Mouse (Mus musculus): ENCODE results near the gene Cdc45. TPM values are rescaled to one million over a fixed set of nuclear protein-coding genes. Genes with fewer than 3 reads are reported as not detected.
"Not testable (repeated sequence)": the region's sequence is repeated elsewhere in the genome, so short reads cannot be mapped to it uniquely, and the experiment has no call there.

Cdc45 gene
- total RNA-seq (2021): 1 to 10 TPM; 2.4 to 2.6 TPM
- long read RNA-seq, experiment 1, partial matches to known transcripts: 2 of 4 reads
- long read RNA-seq, experiment 1, other reads (novel, unspliced or antisense): 1 of 4 reads
- long read RNA-seq, experiment 2, partial matches to known transcripts: 4 of 4 reads
- long read RNA-seq, experiment 2, other reads (novel, unspliced or antisense): 0 of 4 reads

DNA sequence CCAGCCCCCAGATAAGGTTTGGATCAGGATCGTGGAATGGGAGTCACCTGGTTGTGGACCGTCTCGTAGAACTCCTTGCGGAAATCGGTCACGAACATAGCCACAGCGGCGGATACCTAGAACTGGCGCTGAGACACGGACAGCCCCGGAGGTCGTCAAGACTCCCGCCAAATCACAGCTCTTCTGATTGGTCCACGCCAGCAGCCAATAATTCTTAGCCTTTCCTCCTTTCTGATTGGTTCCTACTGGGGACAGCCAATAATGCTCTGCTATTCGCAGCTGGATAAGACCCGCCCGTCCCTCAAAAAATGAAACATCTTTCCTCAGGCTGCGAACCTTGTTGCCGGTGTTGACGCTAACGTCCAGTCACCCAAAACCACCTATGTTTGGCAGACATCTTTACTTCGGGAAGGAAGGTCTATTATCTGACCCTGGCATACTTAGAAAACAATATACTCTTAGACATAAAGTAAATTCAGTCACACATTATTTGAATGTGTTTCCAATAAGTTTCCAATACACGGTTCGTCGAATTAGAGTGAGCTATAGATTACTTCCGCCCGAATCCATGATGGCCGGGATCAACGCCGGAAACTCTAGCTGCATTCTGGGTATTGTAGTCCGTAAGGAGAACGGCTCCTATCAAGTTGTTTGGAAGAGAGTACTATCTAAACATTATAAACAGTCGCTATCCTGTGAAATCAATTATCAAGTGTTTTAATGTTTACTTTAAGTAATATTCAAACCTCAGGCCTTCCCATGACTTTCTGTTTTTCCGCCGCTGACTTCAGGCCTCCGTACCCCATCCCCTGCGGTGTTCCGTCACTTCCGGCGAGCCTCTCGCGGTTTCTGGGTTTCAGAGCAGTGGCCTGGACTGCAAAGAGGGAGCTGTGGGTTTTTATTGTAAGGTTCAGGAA lies at the start of gene Cdc45, which contains the start of gene Ufd1:
Cdc45 (minus strand) TSS at position 520 of the 917 bp plus-strand sequence.
Ufd1 (plus strand) TSS at position 312 of the 917 bp plus-strand sequence.
- intact Hi-C loops (cut with DNase I; ENCODE audit: low total_unique reads): no loop called here
- DNase-seq: peak; percentile 90

GRCm38 (mm10) chr16:18860186-18860585 lies 48.4 kb upstream of the Cdc45 start:
- intact Hi-C loops (cut with DNase I; ENCODE audit: low total_unique reads): no loop called here
- peak; percentile 62 for DNase-seq

DNA sequence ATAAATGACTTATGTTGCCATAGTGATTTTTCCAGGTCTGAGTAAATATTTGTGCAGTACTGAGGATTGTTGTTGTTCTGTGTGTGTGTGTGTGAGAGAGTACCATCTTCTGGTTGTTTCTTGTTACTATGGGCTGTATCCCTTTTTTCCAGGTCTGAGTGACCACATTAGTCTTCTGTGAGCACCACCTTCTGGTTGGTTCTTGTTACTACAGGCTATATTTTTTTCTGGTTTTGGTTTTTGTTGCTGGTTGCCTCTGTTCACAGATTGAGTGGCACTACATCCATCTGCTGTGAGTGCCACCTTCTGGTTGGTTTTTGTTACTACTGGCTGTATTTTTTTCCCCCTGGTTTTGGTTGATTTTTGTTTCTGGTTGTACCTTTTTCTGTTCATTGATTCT lies 46.8 kb upstream of the Cdc45 start:
- intact Hi-C loops (cut with DNase I; ENCODE audit: low total_unique reads): no loop called here
- no peak for DNase-seq

GRCm38 (mm10) chr16:18849521-18850190 lies 37.9 kb upstream of the Cdc45 start:
- DNase-seq; intact Hi-C loops (cut with DNase I; ENCODE audit: low total_unique reads): not testable (repeated sequence)

DNA sequence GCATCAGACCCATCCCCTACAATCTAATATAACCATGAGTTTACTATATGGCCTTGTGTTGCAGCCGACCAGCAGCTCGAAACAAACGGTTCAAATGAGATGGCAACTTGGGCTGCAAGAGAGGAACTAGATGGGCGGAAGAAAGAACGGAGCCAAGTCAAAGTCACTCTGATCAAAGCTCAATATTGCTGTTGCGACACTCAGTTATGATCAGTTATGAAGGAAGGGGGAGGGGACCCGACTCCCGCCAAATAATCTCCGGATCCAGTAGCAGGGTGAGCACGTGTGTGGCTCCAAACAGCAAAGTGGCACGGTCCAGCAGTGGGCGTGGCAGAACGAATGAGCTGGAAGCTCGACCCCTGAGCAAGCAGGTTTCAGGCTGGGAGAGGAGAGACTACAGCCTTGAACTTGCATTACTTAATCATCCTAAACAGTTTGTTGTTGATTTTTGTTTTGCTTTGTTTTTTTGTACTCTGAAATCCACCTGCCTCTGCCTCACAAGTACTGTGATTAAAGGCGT lies 34.6 kb upstream of the Cdc45 start:
- intact Hi-C loops (cut with DNase I; ENCODE audit: low total_unique reads): no loop called here
- no peak for DNase-seq

DNA sequence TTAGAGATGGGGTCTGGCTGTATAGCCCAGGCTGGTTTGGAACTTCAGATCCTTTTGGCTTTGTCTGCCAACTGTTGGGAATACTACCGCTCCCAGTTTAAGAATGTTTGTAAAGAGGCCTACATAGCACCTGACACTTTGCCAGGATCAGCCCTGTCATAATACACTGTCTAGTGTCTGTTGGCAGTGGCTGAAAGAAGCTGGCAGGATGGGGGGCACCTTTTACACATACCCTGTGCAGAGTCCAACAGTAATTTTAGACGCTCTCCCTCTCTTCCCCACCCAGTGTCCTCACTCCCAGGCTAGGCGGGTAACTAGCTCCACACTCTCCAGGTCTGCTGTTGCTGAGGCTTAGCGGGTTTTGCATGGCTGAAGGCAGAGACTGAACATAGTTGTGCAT lies 26.6 kb upstream of the Cdc45 start:
- intact Hi-C loops (cut with DNase I; ENCODE audit: low total_unique reads): no loop called here

DNA sequence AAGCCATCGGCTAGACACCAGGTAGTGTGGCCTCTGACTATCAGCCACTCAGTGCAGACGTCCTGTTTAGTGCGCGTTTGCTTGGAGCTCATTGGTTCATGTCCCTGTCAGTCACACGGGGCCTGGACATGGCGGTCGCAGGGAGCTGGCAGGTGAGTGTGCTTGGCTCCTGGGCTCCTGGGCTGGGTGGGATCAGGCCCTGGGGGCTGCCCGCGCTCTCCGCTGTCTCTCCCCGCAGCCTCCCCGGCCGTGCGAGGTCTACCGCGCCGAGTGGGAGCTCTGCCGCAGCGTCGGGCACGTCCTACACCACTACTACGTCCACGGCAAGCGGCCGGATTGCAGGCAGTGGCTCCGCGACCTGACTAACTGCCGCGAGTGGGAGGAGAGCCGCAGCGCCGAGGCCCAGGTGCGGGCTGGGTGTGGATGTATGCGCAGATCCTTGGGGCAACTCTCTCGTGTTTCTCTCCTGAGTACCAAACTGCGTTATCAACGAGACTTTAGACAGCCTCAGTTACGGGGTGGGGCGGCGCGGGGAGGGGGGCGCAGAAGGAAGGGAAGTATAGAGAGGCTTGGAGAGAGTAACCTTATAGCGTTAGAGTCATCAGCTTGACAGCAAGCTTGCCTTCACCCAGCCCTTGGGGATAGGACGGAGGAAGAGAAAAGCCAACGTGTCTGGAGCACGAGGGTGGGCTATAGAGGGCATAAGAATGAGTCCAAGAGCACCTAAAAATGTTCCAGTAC lies 24.9 kb upstream of the Cdc45 start, which contains the start of the genes 2510002D24Rik and Gm28539:
2510002D24Rik (plus strand) TSS at position 111 of the 741 bp plus-strand sequence.
Gm28539 (plus strand) TSS at position 117 of the 741 bp plus-strand sequence.
- intact Hi-C loops (cut with DNase I; ENCODE audit: low total_unique reads): no loop called here
- peak; percentile 90 for DNase-seq

More for the DNA sequence above, 26.6 kb upstream of the Cdc45 start:
- no peak for DNase-seq

DNA sequence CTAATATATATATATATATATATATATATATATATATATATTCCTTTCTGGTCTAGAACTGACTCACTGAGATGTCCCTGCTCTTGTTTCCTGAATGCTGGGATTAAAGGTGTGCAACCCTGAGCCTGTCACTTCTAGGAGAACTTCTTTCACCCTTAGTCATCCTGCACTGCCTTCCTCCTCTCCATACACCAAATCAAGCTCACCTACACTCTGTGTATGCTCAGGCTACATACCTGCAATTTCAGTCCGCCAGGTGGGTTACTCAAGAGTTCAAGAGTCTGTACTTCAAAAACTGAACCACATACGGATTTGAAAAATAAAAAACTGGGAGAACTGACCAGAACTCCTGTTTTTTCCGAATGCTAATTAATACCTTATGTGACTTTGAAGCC lies 24.3 kb upstream of the Cdc45 start:
- no peak for DNase-seq
- intact Hi-C loops (cut with DNase I; ENCODE audit: low total_unique reads): no loop called here

DNA sequence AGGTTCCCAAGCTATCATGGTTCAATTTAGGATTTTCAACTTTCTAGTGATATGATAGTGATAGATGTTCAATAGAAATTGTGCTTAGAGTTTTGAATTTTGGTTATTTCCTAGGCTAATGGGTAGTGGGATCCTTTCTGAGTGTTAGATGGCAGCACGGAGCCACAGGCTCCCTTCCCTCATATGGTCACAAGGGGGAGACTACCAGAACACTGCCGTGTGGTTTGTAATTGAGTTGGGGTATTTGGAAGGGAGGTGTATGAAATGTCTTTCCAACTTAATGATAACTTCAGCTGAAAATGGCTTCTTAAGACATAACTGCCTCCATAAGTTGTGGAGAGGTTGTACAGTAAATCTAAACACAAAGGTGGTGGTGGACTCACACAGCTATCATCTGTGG lies 21.7 kb upstream of the Cdc45 start:
- DNase-seq: no peak
- intact Hi-C loops (cut with DNase I; ENCODE audit: low total_unique reads): no loop called here

GRCm38 (mm10) chr16:18829102-18829501 lies 17.3 kb upstream of the Cdc45 start:
- intact Hi-C loops (cut with DNase I; ENCODE audit: low total_unique reads): no loop called here
- no peak for DNase-seq

DNA sequence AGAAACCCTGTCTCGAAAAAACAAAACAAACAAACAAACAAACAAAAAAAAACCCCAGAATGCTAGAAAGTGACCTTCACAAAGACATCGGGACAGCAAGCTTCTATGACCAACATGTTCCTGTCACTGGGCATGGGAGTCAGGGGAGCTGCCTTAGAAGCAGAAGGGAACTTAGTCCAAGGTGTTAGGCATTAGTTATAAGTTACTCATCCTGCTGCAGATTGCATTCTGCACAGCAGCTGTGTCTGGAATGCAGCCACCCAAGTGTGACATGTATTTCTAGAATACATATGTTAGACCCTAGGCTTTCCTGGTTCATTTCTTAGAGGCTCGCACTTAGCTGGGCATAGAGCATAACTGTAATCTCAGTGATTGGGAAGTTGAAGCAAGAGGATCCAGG lies 16.8 kb upstream of the Cdc45 start:
- DNase-seq: no peak
- intact Hi-C loops (cut with DNase I; ENCODE audit: low total_unique reads): no loop called here

DNA sequence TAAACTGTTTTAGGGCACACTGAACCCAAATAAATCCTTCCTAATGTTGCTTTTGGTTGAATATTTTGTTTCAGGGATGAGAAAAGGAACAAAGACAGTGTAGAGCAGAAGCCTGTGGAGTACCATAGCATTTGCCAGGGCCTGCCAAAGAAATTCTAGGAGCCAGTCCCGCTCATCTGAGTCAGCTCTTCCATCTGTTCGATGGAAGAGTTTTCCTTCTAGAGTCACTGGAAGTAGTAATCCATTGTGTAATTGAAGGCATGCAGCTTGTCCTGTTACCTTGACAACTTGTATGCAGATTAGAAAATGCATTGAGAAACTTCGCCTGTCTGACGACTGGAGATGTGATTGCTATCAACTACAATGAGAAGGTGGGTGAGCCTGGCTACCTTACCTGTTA lies 11.1 kb upstream of the Cdc45 start:
- intact Hi-C loops (cut with DNase I; ENCODE audit: low total_unique reads): no loop called here
- DNase-seq: no peak

- no peak for DNase-seq
- intact Hi-C loops (cut with DNase I; ENCODE audit: low total_unique reads): no loop called here
Measured at GRCm38 (mm10) chr16:18822356-18822755, 10.6 kb upstream of the Cdc45 start.

DNA sequence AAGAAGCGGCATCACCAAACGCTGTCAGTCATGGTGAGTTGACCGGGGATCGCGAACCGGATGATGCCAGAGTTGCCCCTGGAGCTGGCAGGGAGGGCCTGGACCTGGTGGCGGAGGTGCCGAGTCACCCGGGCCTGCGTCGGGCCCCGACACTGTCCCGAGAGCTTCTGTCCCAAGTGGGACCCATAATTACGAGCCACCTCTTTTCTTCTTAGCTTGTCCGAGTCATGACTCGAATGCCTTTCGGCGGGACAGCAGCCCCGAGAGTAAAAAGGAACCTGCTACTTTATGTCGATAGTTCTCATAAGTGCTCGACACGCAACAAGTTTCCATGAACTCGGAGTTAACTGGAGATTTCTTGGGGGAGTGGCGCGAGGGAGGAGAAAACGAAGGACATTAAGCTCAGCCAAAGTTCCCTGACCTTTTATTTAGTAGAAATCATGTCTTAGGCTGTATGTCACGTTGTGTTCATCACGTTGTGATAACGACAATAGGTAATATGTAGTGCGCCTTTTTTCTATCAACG lies 661 bp upstream of the Cdc45 start:
- intact Hi-C loops (cut with DNase I; ENCODE audit: low total_unique reads): no loop called here
- DNase-seq: no peak

GRCm38 (mm10) chr16:18811032-18811431 lies 755 bp downstream of the Cdc45 start:
- DNase-seq: no peak
- intact Hi-C loops (cut with DNase I; ENCODE audit: low total_unique reads): no loop called here

DNA sequence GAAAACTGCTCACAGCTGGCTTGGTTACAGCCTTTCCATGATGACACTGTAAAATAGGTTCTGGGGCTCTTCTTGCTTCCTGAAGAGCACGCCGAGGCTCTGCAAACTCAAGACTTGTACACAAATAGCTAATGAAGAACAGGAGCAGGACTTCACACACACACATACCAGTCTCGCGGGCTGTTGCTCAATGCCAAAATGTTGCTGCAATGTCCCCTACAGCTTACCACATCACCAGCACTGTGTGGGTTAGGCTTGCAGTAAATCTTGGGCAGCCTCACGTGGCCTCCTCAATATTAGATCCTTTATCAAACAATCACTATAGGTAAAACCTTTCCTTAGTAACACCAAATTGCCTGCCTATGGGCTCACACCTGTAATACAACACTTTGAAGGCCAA lies 2.8 kb downstream of the Cdc45 start:
- intact Hi-C loops (cut with DNase I; ENCODE audit: low total_unique reads): no loop called here
- DNase-seq: no peak

DNA sequence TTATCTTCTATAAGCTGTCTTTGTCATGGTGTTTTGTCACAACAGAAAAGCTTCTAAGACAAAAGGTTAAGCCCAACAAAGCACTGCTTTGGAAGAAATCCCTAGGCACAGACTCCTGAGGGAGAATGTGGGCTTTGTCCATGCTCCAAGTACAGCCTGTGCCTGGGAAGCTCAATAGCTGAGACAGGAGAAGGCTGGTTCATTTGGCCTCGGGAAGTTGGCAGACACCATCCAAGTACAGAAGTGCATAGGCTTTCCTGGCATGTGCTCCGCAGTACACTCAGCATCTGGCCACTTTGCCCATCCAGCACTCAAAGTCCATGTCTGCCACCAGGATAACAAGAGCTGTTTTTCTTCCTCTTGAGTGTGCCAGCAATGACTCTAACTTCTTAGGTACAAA lies 6.0 kb downstream of the Cdc45 start:
- intact Hi-C loops (cut with DNase I; ENCODE audit: low total_unique reads): no loop called here
- no peak for DNase-seq

GRCm38 (mm10) chr16:18798841-18799240 lies 12.9 kb downstream of the Cdc45 start:
- intact Hi-C loops (cut with DNase I; ENCODE audit: low total_unique reads): loop anchor here (2.0 to 5.0 kb wide), 2 partner anchors 102 to 172 kb away; partner anchors contain the start of genes Gm49601 and Sept5
- peak; percentile 40 for DNase-seq

DNA sequence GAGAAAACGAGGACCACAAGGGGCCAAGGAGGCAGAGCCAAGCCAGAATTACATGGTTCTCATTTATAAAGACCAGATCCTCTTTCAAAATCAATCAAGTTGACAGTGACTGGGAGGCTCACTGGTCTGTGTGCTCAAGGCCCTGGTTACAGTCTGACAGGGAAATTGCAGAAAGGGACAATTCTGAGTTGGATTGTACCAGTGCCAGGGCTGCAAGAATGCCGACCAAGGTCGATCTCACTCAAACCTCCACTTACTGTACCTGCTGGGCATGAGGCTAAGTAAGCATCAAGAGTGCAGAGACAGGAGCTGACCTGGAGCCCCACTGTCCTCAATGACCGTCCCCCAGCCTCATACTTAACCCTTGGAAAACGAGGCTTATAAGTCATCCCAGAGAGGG lies 13.6 kb downstream of the Cdc45 start:
- DNase-seq: no peak
- intact Hi-C loops (cut with DNase I; ENCODE audit: low total_unique reads): loop anchor here (2.0 to 5.0 kb wide), 2 partner anchors 101 to 171 kb away; partner anchors contain the start of genes Gm49601 and Sept5

Measured in gastrocnemius, postnatal 14 days (tissue).